Mouse (Mus musculus) hindbrain, embryonic 13.5 days (tissue): ENCODE data around the gene 4930426L09Rik. TPM values are rescaled to one million over a fixed set of nuclear protein-coding genes. Genes with fewer than 3 reads are reported as not detected.

ENCODE experiments used
- ATAC-seq: fragments of 200-750 bp; cut with Nextera tagmentation; 2 replicates; pipeline ENCODE4 v1.8.0; 2017; ENCODE audit warnings: moderate TSS enrichment; ENCODE audit not compliant: low FRiP score
- H3K27ac ChIP-seq: fragments of 300-500 bp; sonication (generic); 2 replicates; pipeline ENCODE4 v1.5.1; 2015; ENCODE audit warnings: inconsistent platforms, mild to moderate bottlenecking, moderate library complexity
- H3K27me3 ChIP-seq: fragments of 300-500 bp; sonication (generic); 2 replicates; pipeline ENCODE4 v1.6.1; 2015; ENCODE audit warnings: mild to moderate bottlenecking, inconsistent platforms
- H3K36me3 ChIP-seq: fragments of 300-500 bp; sonication (generic); 2 replicates; pipeline ENCODE4 v1.6.1; 2015; ENCODE audit warnings: mild to moderate bottlenecking, inconsistent platforms
- H3K4me1 ChIP-seq: fragments of 300-500 bp; sonication (generic); replicated peaks from 2 replicates; pipeline ENCODE4 v1.6.1; 2015; ENCODE audit warnings: inconsistent platforms
- H3K4me2 ChIP-seq: fragments of 300-500 bp; sonication (generic); 2 replicates; pipeline ENCODE4 v1.6.1; 2015; ENCODE audit warnings: inconsistent platforms, mild to moderate bottlenecking, moderate library complexity
- H3K4me3 ChIP-seq: fragments of 300-500 bp; sonication (generic); 2 replicates; pipeline ENCODE4 v1.5.1; 2015; ENCODE audit warnings: mild to moderate bottlenecking, inconsistent platforms
- H3K9ac ChIP-seq: fragments of 300-500 bp; sonication (generic); 2 replicates; pipeline ENCODE4 v1.6.1; 2015; ENCODE audit warnings: mild to moderate bottlenecking, inconsistent platforms
- H3K9me3 ChIP-seq: fragments of 300-500 bp; sonication (generic); 2 replicates; pipeline ENCODE4 v1.6.1; 2016; ENCODE audit warnings: inconsistent platforms
- WGBS: fragments of 180-500 bp; shearing (Covaris S2); methylation state at CpG from one replicate; pipeline ENCODE4 v1.1.7; 2015; 5-methylcytosine and 5-hydroxymethylcytosine counted together
- polyA plus RNA-seq: library from polyadenylated mRNA; unstranded; fragments of >200 nt; fragmentation: Nextera tagmentation; extraction: Ambion mirVana; gene quantifications from 2 replicates; pipeline ENCODE4 v1.2.1, GENCODE M21; 2015

4930426L09Rik gene
- polyA plus RNA-seq, 1 experiment from 2014 or later = 0.44 TPM

- Histone ChIP-seq H3K4me3 (no peak overlapping the region), H3K36me3 (no peaks in the 10 kb centered on the region), H3K9me3 (peaks cover 7% of the 10 kb centered on the region; the same call in 1 of the 2 replicates), H3K27ac (no peak overlapping the region), H3K4me1 (peaks cover 10% of the 10 kb centered on the region), H3K27me3 (no peaks in the 10 kb centered on the region), H3K4me2 (no peak overlapping the region), H3K9ac (no peak overlapping the region)
- no peak for ATAC-seq
- 89% methylated on average over 2 of the region's 2 CpGs for WGBS
Observed at GRCm38 (mm10) chr2:18976175-18976574, 22.0 kb upstream of the 4930426L09Rik start.

- Histone ChIP-seq H3K4me2 (no peak overlapping the region), H3K9me3 (peaks cover 7% of the 10 kb centered on the region; the same call in 1 of the 2 replicates), H3K9ac (no peak overlapping the region), H3K4me1 (peaks cover 10% of the 10 kb centered on the region), H3K4me3 (no peak overlapping the region), H3K27me3 (no peaks in the 10 kb centered on the region), H3K27ac (no peak overlapping the region), H3K36me3 (no peaks in the 10 kb centered on the region)
- no peak for ATAC-seq
- WGBS = 92% methylated on average over 10 of the region's 10 CpGs
Observed at GRCm38 (mm10) chr2:18977201-18977805, 20.8 kb upstream of the 4930426L09Rik start.

- Histone ChIP-seq H3K27me3 (no peaks in the 10 kb centered on the region), H3K4me1 (peaks cover 10% of the 10 kb centered on the region), H3K4me3 (no peak overlapping the region), H3K36me3 (no peaks in the 10 kb centered on the region), H3K27ac (no peak overlapping the region), H3K9me3 (no peaks in the 10 kb centered on the region), H3K9ac (no peak overlapping the region), H3K4me2 (no peak overlapping the region)
- whole genome bisulfite sequencing = 90% methylated on average over 4 of the region's 4 CpGs
- no peak for ATAC-seq
Observed at GRCm38 (mm10) chr2:18979046-18979445, 19.1 kb upstream of the 4930426L09Rik start.

DNA sequence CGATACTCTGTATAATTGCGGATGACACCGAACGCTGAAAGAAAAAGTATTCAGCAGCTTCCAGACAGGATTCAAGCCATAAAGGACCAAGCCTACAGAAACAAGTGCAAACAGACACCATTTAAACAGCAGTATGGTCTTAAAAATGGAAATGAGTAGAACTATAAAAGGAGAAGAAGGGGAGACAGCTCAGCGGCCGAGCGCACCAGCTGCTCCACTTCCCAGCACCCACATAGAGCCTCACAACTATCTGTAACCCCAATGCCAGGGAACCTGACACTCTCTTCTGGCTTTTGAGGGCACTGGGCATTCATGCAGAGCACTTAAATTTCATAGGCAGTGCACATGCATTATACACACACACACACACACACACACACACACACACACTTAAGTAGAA is 18.5 kb upstream of the 4930426L09Rik start:
- Histone ChIP-seq H3K4me3 (no peak overlapping the region), H3K36me3 (no peaks in the 10 kb centered on the region), H3K4me2 (no peak overlapping the region), H3K4me1 (peaks cover 10% of the 10 kb centered on the region), H3K27ac (no peak overlapping the region; the same call in 1 of the 2 replicates), H3K9me3 (no peaks in the 10 kb centered on the region), H3K9ac (no peak overlapping the region), H3K27me3 (no peaks in the 10 kb centered on the region)
- no peak for ATAC-seq
- WGBS = 73% methylated on average over 7 of the region's 7 CpGs

GRCm38 (mm10) chr2:18982581-18982980 is 15.6 kb upstream of the 4930426L09Rik start:
- WGBS = 88% methylated on average over 6 of the region's 6 CpGs
- no peaks in the 10 kb centered on the region for H3K9me3 ChIP-seq
- H3K4me2 ChIP-seq = no peak overlapping the region
- H3K27me3 ChIP-seq = no peaks in the 10 kb centered on the region
- no peak for ATAC-seq
- no peak overlapping the region for H3K27ac ChIP-seq
- no peak overlapping the region for H3K4me3 ChIP-seq
- no peak overlapping the region for H3K9ac ChIP-seq
- H3K4me1 ChIP-seq = peaks cover 10% of the 10 kb centered on the region
- no peaks in the 10 kb centered on the region for H3K36me3 ChIP-seq

DNA sequence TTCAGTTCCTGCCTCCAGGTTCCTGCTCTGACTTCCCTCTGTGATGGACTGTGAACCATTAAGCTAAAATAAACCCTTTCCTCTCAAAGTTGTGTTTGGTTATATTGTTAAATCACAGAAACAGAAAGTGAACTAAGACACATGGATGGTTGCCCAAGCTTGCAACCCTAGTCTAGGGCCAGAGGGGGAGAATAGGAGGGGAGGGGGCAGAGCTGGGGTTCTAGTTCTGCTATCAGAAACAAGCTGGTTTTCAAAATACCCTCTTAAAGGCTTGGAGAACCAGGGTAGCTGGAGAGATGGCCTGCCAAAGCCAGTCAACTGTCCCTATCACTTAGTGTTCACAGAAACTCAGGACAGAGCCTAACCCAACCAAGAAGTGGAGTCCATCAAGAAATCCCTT is 14.6 kb upstream of the 4930426L09Rik start:
- Histone ChIP-seq H3K4me1 (peaks cover 10% of the 10 kb centered on the region), H3K9ac (no peak overlapping the region), H3K27ac (no peak overlapping the region), H3K36me3 (no peaks in the 10 kb centered on the region), H3K4me2 (no peak overlapping the region), H3K4me3 (no peak overlapping the region), H3K27me3 (no peaks in the 10 kb centered on the region), H3K9me3 (no peaks in the 10 kb centered on the region)
- no peak for ATAC-seq

DNA sequence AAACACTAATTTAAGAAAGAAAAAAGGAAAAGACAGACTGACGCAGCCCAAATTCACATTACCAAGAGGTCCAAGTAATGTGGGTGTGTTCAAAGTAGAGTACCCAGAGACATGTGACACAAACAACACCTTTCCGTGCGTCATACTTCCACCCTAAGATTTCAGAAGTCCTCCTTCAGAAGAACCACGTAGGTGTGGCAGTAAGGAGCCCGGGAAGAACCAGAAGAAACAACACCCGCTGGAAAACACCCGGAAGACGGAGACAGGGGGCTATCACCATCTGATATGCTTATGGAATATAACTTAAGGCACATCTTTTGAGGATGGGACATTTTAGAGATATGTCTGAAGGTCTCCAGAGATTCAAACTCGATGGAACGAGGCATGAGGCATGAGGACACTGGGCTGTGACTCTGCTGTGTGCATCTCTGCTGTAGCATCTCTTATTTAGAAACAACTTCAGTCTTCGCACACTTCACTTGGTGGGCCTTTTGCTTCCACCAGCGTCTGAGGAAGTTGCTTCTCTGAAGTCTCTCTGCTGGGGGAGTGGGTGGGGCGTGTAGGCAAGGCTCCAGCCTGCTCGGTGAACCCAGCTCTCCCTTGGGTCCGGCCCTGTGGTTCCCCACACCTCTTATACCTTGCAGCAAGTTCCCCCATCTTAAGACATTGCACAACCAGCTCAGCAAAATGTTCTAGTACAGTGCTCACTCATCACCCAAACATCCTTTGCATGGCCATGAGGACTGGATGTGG is 13.9 kb upstream of the 4930426L09Rik start:
- no peak overlapping the region for H3K27ac ChIP-seq
- no peak overlapping the region for H3K4me2 ChIP-seq
- 93% methylated on average over 15 of the region's 15 CpGs for WGBS

GRCm38 (mm10) chr2:18985506-18985905 is 12.6 kb upstream of the 4930426L09Rik start:
- H3K4me1 ChIP-seq = no peaks in the 10 kb centered on the region
- no peak overlapping the region for H3K27ac ChIP-seq
- H3K4me3 ChIP-seq = no peak overlapping the region
- 89% methylated on average over 3 of the region's 3 CpGs for WGBS
- H3K9ac ChIP-seq = no peak overlapping the region
- no peaks in the 10 kb centered on the region for H3K27me3 ChIP-seq
- H3K9me3 ChIP-seq = no peaks in the 10 kb centered on the region
- no peaks in the 10 kb centered on the region for H3K36me3 ChIP-seq
- H3K4me2 ChIP-seq = no peak overlapping the region
- no peak for ATAC-seq

More for the DNA sequence above, 13.9 kb upstream of the 4930426L09Rik start:
- Histone ChIP-seq H3K4me3 (no peak overlapping the region), H3K9ac (no peak overlapping the region), H3K27me3 (no peaks in the 10 kb centered on the region), H3K4me1 (peaks cover 10% of the 10 kb centered on the region), H3K36me3 (no peaks in the 10 kb centered on the region), H3K9me3 (no peaks in the 10 kb centered on the region)
- ATAC-seq = no peak

GRCm38 (mm10) chr2:18988885-18989284 is 9.3 kb upstream of the 4930426L09Rik start:
- no peak overlapping the region for H3K4me2 ChIP-seq
- H3K9ac ChIP-seq = no peak overlapping the region
- H3K36me3 ChIP-seq = no peaks in the 10 kb centered on the region; the same call in 1 of the 2 replicates
- H3K27ac ChIP-seq = no peak overlapping the region
- H3K4me1 ChIP-seq = no peaks in the 10 kb centered on the region
- H3K27me3 ChIP-seq = no peaks in the 10 kb centered on the region
- ATAC-seq = no peak
- 89% methylated on average over 3 of the region's 3 CpGs for WGBS
- H3K9me3 ChIP-seq = peaks cover 6% of the 10 kb centered on the region
- no peak overlapping the region for H3K4me3 ChIP-seq

DNA sequence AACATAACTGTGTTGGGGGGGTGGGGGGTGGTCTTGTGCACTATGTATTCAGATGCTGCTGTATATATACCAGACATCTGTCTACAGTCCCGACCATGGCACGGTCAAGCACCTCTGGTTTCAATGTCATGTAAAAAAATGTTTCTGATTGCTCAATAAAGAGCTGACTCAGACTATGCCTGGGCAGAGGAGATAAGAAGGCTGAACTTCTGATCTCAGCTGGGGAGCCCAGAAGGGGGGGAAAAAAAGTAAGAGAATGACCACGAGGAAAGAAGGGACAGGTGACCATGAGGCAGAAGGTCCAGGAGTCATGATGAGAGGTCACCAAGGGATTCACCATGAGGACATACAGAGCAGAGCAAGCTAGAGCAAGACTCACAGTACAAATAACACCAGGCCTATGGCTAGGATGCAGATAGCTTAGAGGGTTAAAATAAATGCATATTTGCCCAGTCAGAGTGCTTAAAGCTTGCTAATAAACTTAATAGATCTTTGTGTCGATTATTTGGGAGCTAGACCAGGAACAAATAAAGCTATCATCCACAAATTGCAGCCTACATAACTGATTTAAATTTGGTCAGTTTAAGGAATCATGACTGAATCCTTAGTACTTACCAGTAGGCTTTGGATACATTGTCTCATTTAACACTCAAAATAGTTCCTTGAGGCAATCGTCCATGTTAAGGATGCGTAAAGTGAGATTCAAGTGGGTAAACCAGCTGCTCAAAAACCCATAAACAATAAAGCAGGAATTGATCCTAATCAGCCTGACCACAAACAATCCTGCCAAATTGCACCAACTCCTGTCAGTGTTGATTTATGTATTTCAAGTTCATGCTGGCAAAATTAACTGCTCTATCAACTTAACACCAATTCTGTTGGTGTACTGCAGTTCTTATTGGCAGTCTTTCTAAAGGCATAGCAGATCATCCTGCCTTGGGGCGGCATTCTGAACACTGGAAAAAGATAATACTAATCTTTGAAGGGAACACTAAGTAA is 5.3 kb upstream of the 4930426L09Rik start:
- Histone ChIP-seq H3K9me3 (peaks cover 6% of the 10 kb centered on the region), H3K4me3 (no peak overlapping the region), H3K4me2 (no peak overlapping the region), H3K27me3 (no peaks in the 10 kb centered on the region), H3K36me3 (no peaks in the 10 kb centered on the region; the same call in 1 of the 2 replicates), H3K9ac (no peak overlapping the region), H3K4me1 (peaks cover 15% of the 10 kb centered on the region), H3K27ac (no peak overlapping the region)
- 81% methylated on average over 7 of the region's 7 CpGs for WGBS
- no peak for ATAC-seq

DNA sequence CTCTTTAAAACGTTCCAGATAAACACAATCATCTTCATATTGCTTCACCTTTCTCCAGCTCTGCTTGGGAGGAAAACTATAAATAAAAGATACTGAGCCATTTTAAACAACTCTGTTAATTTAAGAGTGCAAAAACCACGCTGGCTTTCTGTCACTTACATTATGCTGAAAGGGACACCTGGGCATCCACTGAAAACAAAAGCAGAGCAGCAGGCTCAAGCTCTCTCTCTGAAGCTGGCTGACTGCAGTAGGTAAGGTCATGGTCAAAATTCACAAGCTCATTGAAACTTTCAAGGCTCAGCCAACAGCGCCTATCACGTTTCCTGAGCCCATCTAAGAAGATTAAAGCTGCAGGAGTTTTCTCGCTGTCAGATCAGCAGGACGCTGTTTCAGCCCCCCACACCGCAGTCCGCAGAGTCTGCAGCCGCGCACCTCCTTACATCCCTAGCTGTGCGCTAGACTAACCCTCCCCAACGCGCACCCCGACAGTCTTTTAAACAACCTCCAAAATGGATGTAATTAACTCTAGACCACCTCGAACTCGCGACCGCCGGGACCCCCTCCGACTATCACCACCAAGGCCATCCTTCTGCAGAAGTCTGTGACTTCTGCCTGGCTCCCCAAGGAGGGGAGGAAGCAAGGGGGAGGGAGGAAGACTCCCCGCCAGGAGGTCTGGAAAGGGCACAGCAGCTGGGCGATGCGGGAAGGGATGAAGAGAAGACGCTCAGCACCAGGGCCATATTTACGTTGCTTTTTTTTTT is 1.5 kb upstream of the 4930426L09Rik start:
- 0 out of 2 replicates have a peak, but pooled peaks cover under 1% of the 10 kb centered on the region for H3K9me3 ChIP-seq
- WGBS = under 1% methylated on average over 25 of the region's 25 CpGs
- peaks cover 21% of the 10 kb centered on the region for H3K4me1 ChIP-seq
- no peak for ATAC-seq
- peak overlapping the region; percentile 83 for H3K4me3 ChIP-seq
- H3K4me2 ChIP-seq = peak overlapping the region; percentile 94
- H3K27ac ChIP-seq = peak overlapping the region; percentile 93; the same call in 1 of the 2 replicates
- peak overlapping the region; percentile 86 for H3K9ac ChIP-seq
- H3K27me3 ChIP-seq = no peaks in the 10 kb centered on the region
- H3K36me3 ChIP-seq = no peaks in the 10 kb centered on the region
